In genomic region chr19:46459889-46460288, GRCm38 (mm10) we compare ENCODE assay signal across 12 mouse cellular contexts. TPM values are rescaled to one million over a fixed set of nuclear protein-coding genes. Genes with fewer than 3 reads are reported as not detected.
DNase-seq lines count a peak whose midpoint lies in the region; ATAC-seq and TF ChIP-seq lines count a peak whose summit lies in the region.
"Had no signal": no experiment of that assay in that cellular context is flagged by ENCODE, and none has a peak within 500 bp of the region (broad histone marks: within the 10 kb centered on the region; RNA-seq: fewer than 3 reads in every experiment).

No protein-coding gene starts in this region.

- H3K4me1 ChIP-seq in heart, embryonic 15.5 days (replicated peaks) = peaks cover 59% of the 10 kb centered on the region
- H3K4me1 ChIP-seq in liver, postnatal 0 days (ENCODE audit: insufficient read depth) = peaks cover 44% of the 10 kb centered on the region
- peaks cover 26% of the 10 kb centered on the region for H3K4me1 ChIP-seq in embryonic facial prominence, embryonic 10.5 days

- no peak for TF ChIP-seq EP300 in liver, postnatal 0 days (IDR thresholded peaks at IDR 0.05; ENCODE audit: low read depth)

- H3K4me3 ChIP-seq in heart, embryonic 15.5 days = no peak overlapping the region
- no peak overlapping the region for H3K4me3 ChIP-seq in liver, postnatal 0 days (ENCODE audit: low read depth, low read length)
- no peak overlapping the region for H3K4me3 ChIP-seq in embryonic facial prominence, embryonic 10.5 days
- H3K4me3 ChIP-seq: left cerebral cortex, adult 2 months; lung, embryonic 15.5 days had no signal

- H3K36me3 ChIP-seq in heart, embryonic 15.5 days = 0 out of 2 replicates have a peak, but pooled peaks cover 8% of the 10 kb centered on the region
- no peaks in the 10 kb centered on the region for H3K36me3 ChIP-seq in liver, postnatal 0 days (replicated peaks; ENCODE audit: insufficient read depth, low read length)
- peaks cover 86% of the 10 kb centered on the region for H3K36me3 ChIP-seq in embryonic facial prominence, embryonic 10.5 days (replicated peaks)

- peak; percentile 56; the same call in 1 of the 2 replicates for ATAC-seq in heart, embryonic 15.5 days (replicated peaks; ENCODE audit: insufficient number of reproducible peaks, insufficient read depth, low FRiP score, low read depth)
- ATAC-seq in liver, postnatal 0 days = no peak
- ATAC-seq: hindbrain, postnatal 0 days had no signal

- H3K9me3 ChIP-seq in heart, embryonic 15.5 days (replicated peaks) = no peaks in the 10 kb centered on the region
- no peaks in the 10 kb centered on the region for H3K9me3 ChIP-seq in liver, postnatal 0 days (ENCODE audit: low read length)
- H3K9me3 ChIP-seq in embryonic facial prominence, embryonic 10.5 days = no peaks in the 10 kb centered on the region
- H3K9me3 ChIP-seq: lung, embryonic 15.5 days had no signal

- peak overlapping the region; percentile 80 for H3K27ac ChIP-seq in heart, embryonic 15.5 days
- peak overlapping the region; percentile 95 for H3K27ac ChIP-seq in liver, postnatal 0 days (ENCODE audit: low read depth)
- H3K27ac ChIP-seq in embryonic facial prominence, embryonic 10.5 days (replicated peaks) = no peak overlapping the region
- H3K27ac ChIP-seq: hindbrain, postnatal 0 days; left cerebral cortex, adult 2 months; lung, embryonic 15.5 days had no signal

- H3K27me3 ChIP-seq in heart, embryonic 15.5 days = no peaks in the 10 kb centered on the region
- no peaks in the 10 kb centered on the region for H3K27me3 ChIP-seq in liver, postnatal 0 days (ENCODE audit: insufficient read depth, low read length)
- H3K27me3 ChIP-seq in embryonic facial prominence, embryonic 10.5 days (replicated peaks; ENCODE audit: low read depth, poor library complexity, severe bottlenecking) = no peaks in the 10 kb centered on the region
- H3K27me3 ChIP-seq: lung, embryonic 15.5 days had no signal

- no peak for TF ChIP-seq CTCF in liver, postnatal 0 days (IDR thresholded peaks at IDR 0.05; ENCODE audit: low read depth)

- no peak overlapping the region for H3K4me2 ChIP-seq in heart, embryonic 15.5 days
- no peak overlapping the region for H3K4me2 ChIP-seq in liver, postnatal 0 days (ENCODE audit: low read depth, low read length)
- H3K4me2 ChIP-seq: lung, embryonic 15.5 days had no signal

- no peak overlapping the region for H3K9ac ChIP-seq in heart, embryonic 15.5 days
- 0 out of 2 replicates have a peak overlapping the region, but pooled peaks have one; percentile 39 for H3K9ac ChIP-seq in liver, postnatal 0 days (replicated peaks)
- H3K9ac ChIP-seq: lung, embryonic 15.5 days had no signal

- peak; percentile 54 for DNase-seq in adrenal gland, adult 2 months
- DNase-seq in adrenal gland, adult 8-10 months = no peak
- DNase-seq in Muller cell, postnatal 12 days (ENCODE audit: inconsistent ontology term) = peak; percentile 39
- no peak for DNase-seq in liver, postnatal 0 days
- no peak for DNase-seq in layer of hippocampus, adult 9-11 months
- DNase-seq in left cerebral cortex, adult 11 months (ENCODE audit: low spot score) = no peak
- DNase-seq in embryonic facial prominence, embryonic 10.5 days (ENCODE audit: low spot score) = no peak
- DNase-seq: cerebellum, postnatal 25 days had no signal

- WGBS in heart, embryonic 15.5 days = 40% methylated on average over 2 of the region's 2 CpGs
- WGBS in liver, postnatal 0 days (ENCODE audit: insufficient replicate concordance) = 83% methylated on average over 2 of the region's 2 CpGs
- 89% methylated on average over 2 of the region's 2 CpGs for WGBS in embryonic facial prominence, embryonic 10.5 days

RNA-seq across cellular contexts. Expression of gene Trim8, which starts 41.6 kb away (rescaled TPM):
- total RNA-seq in adrenal gland, adult 2 months (2021) = 10 to 100 TPM; 38.0 to 66.4 TPM
- polyA plus RNA-seq in adrenal gland, adult 2 months (2012; rRNA removed) = 66.1 and 78.8 TPM in 2 replicates
- total RNA-seq in adrenal gland, adult 8-10 months (2022) = 10 to 100 TPM; 46.6 to 69.0 (median 59.4) TPM
- polyA plus RNA-seq in heart, embryonic 15.5 days (2015; fragmentation: Nextera tagmentation; extraction: Ambion mirVana) = 15.9 and 19.2 TPM in 2 replicates
- 7.9 and 9.8 TPM in 2 replicates for polyA plus RNA-seq in liver, postnatal 0 days (2015; fragmentation: Nextera tagmentation; extraction: Ambion mirVana)
- 19.5 and 20.9 TPM in 2 replicates for polyA plus RNA-seq in embryonic facial prominence, embryonic 10.5 days (2016; fragmentation: Nextera tagmentation; extraction: Ambion mirVana)

Comparison
In these comparisons a context has a peak if more than half of its experiments do, and no peak if none do; other contexts are left out.
1. DNase-seq: peak in adrenal gland, adult 2 months (single experiment) and Muller cell, postnatal 12 days (single experiment); none in adrenal gland, adult 8-10 months (single experiment), liver, postnatal 0 days (single experiment), layer of hippocampus, adult 9-11 months (single experiment), left cerebral cortex, adult 11 months (single experiment) and embryonic facial prominence, embryonic 10.5 days (single experiment).